Mouse (Mus musculus) CD4-positive, CD25-positive, alpha-beta regulatory T cell, adult 2 months (primary cell): Measurements from ENCODE around the gene Ugt1a6a.

ENCODE experiments used
- DNase-seq: peaks from one replicate; pipeline ENCODE4 v3.0.0-alpha.2; 2012; ENCODE audit warnings: low read depth, low spot score

The Ugt1a6a gene

DNA sequence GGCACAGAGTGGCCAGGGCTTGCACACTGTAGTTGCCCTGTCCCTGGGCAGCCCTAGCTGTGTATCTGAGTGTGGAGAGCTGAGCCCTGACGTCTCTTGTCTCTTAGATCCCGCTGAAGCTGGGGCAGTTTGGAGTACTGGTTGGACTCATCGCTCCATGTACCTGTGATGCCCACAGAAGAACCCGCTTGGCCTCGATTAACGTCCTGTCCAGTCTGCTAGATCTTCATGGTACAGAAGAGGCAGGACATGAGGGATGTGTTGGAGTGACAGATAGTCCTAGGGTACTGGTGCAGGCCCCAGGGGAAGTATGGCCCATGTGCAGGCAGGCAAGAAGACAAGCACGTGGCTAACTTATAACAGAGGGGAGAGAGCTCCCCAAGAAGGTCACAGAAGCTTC is 115.0 kb downstream of the Ugt1a6a start:
- no peak for DNase-seq

DNA sequence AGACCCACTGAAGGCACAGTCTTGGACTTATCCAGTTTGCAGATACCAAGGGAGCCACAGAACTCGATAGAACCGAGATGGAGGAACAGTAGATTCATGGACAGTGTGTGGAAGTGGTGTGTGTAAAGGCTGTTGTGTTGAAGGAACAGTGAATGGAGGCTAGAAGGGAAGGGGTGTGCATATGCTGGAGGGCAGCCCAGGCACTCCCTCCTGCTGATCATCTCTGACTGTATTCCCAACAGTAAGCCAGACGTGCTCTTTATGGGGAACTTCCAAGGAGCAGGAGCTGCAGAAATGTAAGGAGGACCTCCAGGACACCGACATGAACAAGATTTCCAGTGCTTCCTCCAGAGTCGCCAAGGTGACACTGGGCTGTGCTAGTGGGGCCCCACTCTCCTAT is 115.4 kb downstream of the Ugt1a6a start:
- no peak for DNase-seq

DNA sequence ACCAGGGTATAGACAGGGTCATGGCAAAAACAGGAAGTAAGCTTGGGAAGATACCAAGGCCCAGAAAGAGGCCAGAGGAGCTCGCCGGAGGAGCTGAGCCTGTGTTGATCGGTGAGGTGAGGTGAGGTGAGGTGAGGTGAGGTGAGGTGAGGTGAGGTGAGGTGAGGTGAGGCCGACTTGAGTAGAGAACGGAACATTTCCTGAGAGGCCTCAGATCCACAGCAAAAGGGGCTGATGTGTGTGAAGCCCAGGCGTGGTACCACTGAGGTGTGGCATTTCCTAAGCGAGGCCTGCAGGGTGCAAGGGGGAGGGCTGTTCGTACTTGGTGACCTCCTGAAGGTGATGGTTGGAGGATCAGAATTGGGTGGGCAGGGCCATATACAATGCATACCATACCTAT is 118.5 kb downstream of the Ugt1a6a start:
- DNase-seq, result no peak

- no peak for DNase-seq
Measured at GRCm38 (mm10) chr1:88253540-88253939, 118.9 kb downstream of the Ugt1a6a start.

DNA sequence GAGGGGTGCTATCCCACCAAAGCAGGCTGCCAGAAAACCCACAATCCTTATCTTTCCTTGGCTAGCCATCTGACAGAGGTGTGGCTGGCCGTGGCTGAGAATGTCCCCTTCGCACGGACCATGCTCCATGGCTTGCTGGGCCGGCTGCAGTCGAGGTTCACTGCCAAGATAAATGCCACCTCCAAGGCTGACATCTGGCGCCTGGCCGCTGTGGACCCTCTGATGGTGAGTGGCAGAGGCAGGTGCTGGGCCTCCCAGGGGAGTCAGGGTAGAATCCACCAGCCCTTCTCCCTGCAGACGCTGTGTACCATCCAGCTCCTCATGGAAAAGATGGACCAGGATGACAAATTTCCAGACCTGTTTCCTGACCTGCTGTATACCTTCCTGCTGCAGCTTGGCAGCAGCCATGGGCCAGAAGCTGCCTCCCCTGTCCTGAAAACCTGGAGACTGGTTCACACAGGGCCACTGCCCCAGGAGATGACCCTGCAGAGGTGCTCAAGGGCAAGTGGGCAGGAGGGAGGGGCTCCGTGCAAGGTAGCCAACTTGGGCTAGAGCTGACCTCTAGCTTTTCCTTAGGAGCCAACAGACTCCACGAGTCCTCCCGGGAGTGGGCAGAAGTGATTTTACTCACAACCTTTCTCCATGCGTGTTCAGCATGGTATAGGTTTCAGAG is 120.3 kb downstream of the Ugt1a6a start:
- DNase-seq, result no peak

GRCm38 (mm10) chr1:88255466-88255857 is 120.9 kb downstream of the Ugt1a6a start:
- no peak for DNase-seq

DNA sequence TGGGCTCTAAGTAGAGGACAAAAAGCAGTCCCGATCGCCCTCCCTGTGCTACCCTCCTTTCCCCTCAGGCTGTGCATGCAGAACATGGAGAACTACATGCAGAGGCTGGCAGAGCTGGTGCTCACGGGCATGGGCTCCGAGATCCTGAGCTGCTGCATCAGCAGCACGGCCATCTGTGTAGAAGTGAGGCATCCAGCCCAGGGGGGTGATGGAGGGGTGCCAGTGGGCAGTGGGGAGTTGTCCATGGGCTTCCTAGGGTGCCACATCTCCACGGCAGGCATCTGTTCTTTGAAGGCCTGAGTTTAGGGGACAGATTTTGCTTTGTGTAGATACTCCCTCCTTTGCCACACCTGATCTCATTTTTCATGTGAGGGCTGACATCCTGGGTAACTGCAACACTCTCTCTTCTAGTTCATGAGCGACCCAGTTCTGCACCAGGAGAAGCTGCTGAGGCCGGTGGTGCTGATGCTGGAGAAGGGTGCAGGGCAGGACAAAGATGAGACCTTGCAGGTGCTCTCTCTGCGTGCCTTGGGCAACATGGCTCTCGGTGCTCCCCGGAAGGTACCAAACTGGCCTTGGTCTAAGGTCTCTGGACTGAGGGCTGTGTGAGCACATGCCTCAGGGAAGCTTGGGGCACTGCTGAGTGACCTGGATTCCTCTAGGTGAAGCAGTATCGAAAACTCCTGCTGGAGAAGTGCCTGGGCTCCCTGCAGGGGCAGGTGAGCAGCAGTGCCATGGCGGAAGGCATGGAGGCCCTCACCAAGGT is 121.6 kb downstream of the Ugt1a6a start:
- no peak for DNase-seq

GRCm38 (mm10) chr1:88256886-88257663 is 122.5 kb downstream of the Ugt1a6a start:
- no peak for DNase-seq

- no peak for DNase-seq
Measured at GRCm38 (mm10) chr1:88257681-88258080, 123.1 kb downstream of the Ugt1a6a start.

GRCm38 (mm10) chr1:88258361-88258760 is 123.8 kb downstream of the Ugt1a6a start:
- no peak for DNase-seq

- DNase-seq, result no peak
Measured at GRCm38 (mm10) chr1:88258881-88259642, 124.5 kb downstream of the Ugt1a6a start.

GRCm38 (mm10) chr1:88259643-88260024 is 125.0 kb downstream of the Ugt1a6a start:
- DNase-seq, result no peak

GRCm38 (mm10) chr1:88260114-88260513 is 125.5 kb downstream of the Ugt1a6a start:
- no peak for DNase-seq

DNA sequence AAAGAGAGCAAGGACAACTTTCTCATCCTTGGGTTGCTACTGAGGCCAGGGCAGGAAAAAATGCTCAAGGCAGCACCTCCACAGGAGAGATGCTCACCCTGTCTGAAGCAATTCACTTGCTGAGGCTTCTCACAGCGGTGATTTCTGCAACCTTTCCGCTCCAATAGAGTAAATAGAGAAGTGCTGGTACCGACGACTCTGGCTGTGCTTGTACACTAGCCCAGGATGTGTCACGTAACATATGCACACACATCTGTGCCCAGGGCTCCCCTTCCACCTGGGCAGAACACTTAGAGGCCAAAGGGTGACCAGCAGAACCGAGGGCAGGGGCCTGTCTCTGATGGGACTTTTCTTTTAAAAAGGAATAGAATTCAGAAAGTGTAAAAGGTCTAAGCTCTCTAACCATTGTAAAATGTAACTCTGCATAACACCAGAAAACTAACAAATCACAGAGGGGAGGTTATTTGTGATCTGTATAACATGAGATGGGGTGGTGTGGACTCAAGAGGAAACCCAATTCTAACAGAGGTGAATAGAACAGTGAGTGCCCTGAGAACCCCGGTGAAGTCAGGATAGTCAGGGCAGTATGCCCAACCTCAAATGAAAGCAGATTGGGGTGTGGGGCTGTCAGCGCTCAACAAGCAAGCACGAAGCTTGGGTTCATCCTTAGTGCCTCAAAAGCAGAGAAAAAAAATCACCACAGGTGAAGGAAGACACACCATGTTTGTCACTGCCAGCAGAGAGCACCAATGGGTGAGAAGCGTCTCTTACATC is 126.2 kb downstream of the Ugt1a6a start:
- no peak for DNase-seq

GRCm38 (mm10) chr1:88261706-88262105 is 127.1 kb downstream of the Ugt1a6a start:
- no peak for DNase-seq

- no peak for DNase-seq
Measured at GRCm38 (mm10) chr1:88262255-88262654, 127.6 kb downstream of the Ugt1a6a start.

- DNase-seq, result no peak
Measured at GRCm38 (mm10) chr1:88262961-88263360, 128.4 kb downstream of the Ugt1a6a start.

DNA sequence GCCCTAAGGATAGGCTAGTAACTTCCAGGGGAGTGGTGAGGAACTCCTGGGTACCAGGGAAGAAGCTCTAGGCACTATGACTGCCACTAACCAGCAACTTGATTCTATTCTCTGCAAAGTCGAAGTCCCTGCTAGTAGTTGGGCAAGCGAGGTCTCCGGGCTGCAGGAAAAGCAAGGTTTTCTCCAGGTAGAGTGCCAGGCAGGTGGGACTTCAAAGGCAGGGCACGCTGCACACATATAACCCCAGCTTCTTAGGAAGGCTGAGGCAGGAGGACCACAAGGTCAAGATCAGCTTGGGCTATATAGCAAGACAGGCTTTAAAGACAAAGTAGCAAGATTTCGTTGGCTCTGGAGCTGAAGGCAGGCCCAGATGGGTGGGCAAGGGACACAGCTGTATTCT is 129.2 kb downstream of the Ugt1a6a start:
- no peak for DNase-seq

DNA sequence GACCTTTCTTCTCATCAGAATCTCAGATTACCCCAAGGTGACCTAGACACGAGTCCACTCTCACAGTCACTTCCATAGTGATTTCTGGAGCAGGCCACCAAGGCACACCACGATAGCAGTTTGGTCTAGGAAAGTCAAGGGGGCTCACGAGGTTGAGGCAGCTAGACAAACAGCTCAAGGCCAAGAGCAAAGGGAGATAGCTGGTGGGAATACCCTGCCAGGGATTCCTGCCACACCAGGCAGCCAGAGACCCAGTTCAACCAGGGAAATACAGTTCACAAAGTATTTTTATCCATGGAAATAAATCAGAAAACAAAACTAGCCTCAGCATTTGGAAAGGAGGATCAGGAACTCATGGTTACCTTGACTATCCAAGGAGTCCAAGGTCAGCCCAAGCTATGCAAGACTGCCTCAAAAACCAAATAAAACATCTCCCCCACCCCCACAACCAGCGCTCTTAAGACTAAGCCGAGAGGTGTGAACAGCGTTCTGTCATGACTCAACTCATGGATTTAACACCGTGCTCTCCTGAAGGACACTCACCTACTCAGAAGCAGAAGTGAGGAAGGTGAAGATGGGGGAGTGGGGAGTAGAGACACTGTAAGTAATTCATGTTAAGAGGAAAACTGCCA is 129.7 kb downstream of the Ugt1a6a start:
- DNase-seq, result no peak

GRCm38 (mm10) chr1:88264869-88265240 is 130.2 kb downstream of the Ugt1a6a start:
- DNase-seq, result no peak

GRCm38 (mm10) chr1:88266123-88266522 is 131.5 kb downstream of the Ugt1a6a start:
- DNase-seq, result no peak
